Mouse (Mus musculus): Measurements from ENCODE around the gene Myocos.

DNA sequence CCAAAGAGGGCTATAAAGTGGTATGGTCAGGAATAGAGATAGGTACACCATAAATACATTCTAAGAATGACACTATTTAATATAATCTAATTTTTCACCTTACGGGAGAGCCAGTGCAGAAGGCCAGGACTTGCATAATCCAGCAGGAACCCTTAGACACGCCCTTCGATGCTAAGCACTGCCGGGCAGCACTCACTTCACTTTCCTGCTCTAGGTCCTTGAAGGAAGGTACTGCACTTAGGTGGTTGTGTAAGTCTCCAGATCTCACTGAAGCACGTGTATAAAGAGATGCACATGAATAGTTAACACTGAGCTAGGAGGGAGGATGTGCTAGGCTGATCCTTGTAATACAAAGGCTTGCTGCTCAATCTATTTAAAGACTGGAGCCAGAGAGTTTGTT is 58.4 kb downstream of the Myocos start:
- TF ChIP-seq CTCF (IDR thresholded peaks at IDR 0.05; ENCODE audit: low read depth, low read length) (no peak), POLR2A (IDR thresholded peaks at IDR 0.05; ENCODE audit: borderline replicate concordance, low read depth, low read length) (no peak)

Data from bone marrow macrophage, adult 2 months (primary cell).